Mouse (Mus musculus): ENCODE measurements at regions not wholly inside any gene's neighbourhood (a gene's known extent, or its start where the extent isn't known, plus 50 kb on each side); places are given as distances from the start of the nearest gene placed in this dataset.

GRCm38 (mm10) chr3:150198492-150198891 lies 1208.1 kb upstream of the Adgrl2 start:
- TF ChIP-seq POLR2A (IDR thresholded peaks at IDR 0.05; ENCODE audit: extremely low read depth, insufficient read depth, low read length), result no peak
- TF ChIP-seq CTCF (IDR thresholded peaks at IDR 0.05; ENCODE audit: low read depth, low read length), result no peak
